Mouse (Mus musculus) kidney, adult 2 months (tissue): ENCODE data around the gene Otop2.

Experiments used
- CTCF ChIP-seq: fragments of 200-500 bp; conservative IDR thresholded peaks from 2 replicates; pipeline ENCODE4 v1.5.1; 2011; ENCODE audit warnings: low read depth, mild to moderate bottlenecking, control low read depth, low read length, moderate library complexity, mixed read lengths; ENCODE audit not compliant: insufficient read depth, insufficient read length
- POLR2A ChIP-seq: fragments of 200-500 bp; IDR thresholded peaks from one replicate; pipeline ENCODE4 v1.6.1; 2011; ENCODE audit warnings: low read depth, low read length, control low read depth

DNA sequence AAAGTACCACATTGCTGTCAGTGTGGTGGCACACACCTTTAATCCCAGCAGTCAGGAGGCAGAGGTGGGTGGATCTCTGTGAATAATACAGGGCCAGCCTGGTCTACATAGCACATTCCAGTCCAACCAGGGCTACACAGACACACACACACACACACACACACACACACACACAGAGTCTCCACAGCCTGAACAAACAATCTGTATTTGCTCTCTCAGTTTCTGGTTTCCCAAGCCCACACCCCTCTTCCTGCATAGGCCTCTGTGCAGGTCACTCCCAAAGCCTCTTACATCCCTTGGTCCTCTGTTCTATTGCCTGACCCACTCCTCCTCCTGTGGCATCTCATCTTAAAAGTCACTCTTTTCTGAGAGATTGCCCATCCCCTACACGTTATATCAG lies 65.1 kb downstream of the Otop2 start:
- no peak for TF ChIP-seq CTCF
- no peak for TF ChIP-seq POLR2A
